Mouse (Mus musculus) ES-Bruce4 (cell line): ENCODE data around the gene Syt13.

ENCODE experiments used
- CTCF ChIP-seq: IDR thresholded peaks from one replicate; pipeline ENCODE4 v1.8.1; 2011; ENCODE audit warnings: low read depth, low read length
- POLR2A ChIP-seq: IDR thresholded peaks from one replicate; pipeline ENCODE4 v1.8.1; 2011; ENCODE audit warnings: low read length; ENCODE audit not compliant: insufficient read depth

DNA sequence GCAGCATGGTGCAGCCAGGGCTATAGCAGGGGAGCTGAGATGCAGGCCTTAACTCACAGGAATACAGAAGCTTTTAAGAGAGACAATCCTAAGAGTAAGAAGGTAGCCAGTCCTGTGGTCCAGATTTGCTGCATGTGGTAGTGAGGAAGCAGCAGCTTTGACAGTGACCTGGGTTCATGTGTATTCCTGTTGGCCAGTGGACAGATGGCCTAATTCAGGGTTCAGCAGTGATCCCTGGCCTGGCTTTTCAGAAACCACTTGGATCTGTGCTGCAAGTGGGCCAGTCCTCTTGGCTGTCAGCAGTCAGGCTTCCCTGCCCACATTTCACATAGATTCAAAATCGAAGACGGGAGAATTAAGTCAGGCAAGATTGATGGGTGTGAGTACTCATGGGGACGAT lies 26.6 kb downstream of the Syt13 start:
- TF ChIP-seq CTCF, result no peak
- TF ChIP-seq POLR2A, result no peak
